Mouse (Mus musculus) thymus, postnatal 14 days (tissue): ENCODE data around the gene Dpp6.

Experiments
- DNase-seq: peaks from one replicate; pipeline ENCODE4 v3.0.0; 2021

The Dpp6 gene

GRCm38 (mm10) chr5:27075131-27075591 lies 258.2 kb downstream of the Dpp6 start:
- peak; percentile 5 for DNase-seq

GRCm38 (mm10) chr5:27076046-27076445 lies 259.0 kb downstream of the Dpp6 start:
- no peak for DNase-seq

- no peak for DNase-seq
Measured at GRCm38 (mm10) chr5:27077821-27078220, 260.8 kb downstream of the Dpp6 start.

DNA sequence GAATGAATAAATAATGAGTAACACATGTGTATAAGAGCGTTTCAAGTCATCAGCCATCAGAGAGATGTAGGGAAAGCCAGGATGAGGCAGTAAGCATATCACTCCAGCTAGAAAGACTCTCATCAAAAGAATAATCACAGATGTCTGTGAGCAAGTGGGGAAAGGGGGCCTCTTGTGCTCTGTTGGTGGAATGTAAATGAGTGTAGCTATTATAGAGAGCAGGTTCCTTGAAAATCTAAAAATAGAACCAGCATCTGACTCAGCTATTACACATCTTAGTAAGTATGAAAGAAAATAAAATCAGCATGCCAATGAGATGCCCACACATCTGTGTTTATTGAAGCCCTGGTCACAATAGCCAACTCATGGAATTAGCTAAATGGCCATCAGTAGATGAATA lies 264.3 kb downstream of the Dpp6 start:
- no peak for DNase-seq

DNA sequence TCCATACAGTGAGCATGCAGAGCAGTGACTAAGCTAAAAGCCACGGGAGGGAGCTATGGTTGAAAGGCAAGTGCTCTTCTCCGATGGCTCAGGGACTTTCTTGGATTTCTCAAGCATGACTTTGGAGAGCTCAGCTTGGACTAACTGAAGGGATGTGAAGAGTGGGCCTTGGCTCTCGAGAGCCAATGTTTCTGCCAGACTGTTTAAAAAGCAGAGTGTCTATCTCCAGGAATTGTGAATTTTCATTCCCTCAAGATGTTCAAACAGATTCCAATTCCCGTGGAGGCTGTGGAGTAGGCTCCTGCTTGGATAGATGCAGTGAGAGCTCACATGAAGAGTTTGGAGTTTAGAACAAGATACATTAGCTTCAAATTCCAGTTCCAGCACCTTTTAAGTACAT lies 266.8 kb downstream of the Dpp6 start:
- no peak for DNase-seq

GRCm38 (mm10) chr5:27108221-27108620 lies 291.2 kb downstream of the Dpp6 start:
- DNase-seq = no peak

- no peak for DNase-seq
Measured at GRCm38 (mm10) chr5:27122479-27122878, 305.5 kb downstream of the Dpp6 start.

DNA sequence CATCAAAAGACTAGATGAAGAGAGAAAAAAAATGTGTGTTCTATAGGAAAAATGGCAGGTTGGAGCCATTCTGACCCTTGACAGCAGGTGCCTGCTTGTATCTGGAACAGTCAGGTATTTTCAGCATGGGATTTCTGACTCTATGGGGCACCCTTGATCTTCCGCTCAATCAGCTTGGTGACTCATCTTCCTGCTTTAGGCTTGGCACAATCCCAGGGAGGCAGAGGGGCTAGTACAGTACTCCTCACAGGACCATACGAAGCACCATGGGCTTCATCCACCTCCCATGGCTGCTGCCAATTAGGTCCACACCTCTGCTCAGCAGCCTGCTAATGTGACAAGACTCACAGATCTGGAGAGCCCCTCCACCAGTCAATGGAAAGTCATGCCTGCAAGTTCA lies 305.9 kb downstream of the Dpp6 start:
- DNase-seq = no peak

DNA sequence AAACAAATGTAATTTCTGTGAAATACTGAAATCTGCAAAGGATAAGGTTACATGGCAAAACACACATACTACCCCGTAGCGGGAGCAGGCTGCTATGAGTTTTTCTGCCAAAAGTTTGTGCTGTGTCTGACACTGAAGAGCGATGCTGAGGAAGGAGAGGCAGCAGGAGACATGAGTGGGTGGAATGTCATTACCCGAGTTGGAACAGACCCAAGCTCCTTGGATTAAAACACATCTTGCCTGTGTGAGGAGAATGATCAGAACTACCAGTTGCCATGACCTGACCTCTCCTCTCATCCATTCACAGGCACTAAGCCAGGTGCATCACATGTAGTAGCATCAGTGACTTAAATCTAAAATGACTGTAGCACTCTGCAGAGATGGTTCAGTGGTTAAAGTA lies 309.0 kb downstream of the Dpp6 start:
- DNase-seq = no peak

- DNase-seq = no peak
Measured at GRCm38 (mm10) chr5:27133196-27133595, 316.2 kb downstream of the Dpp6 start.

GRCm38 (mm10) chr5:27134436-27135005 lies 317.5 kb downstream of the Dpp6 start:
- no peak for DNase-seq

- no peak for DNase-seq
Measured at GRCm38 (mm10) chr5:27147397-27147945, 330.5 kb downstream of the Dpp6 start.

- DNase-seq = no peak
Measured at GRCm38 (mm10) chr5:27151017-27151416, 334.0 kb downstream of the Dpp6 start.

DNA sequence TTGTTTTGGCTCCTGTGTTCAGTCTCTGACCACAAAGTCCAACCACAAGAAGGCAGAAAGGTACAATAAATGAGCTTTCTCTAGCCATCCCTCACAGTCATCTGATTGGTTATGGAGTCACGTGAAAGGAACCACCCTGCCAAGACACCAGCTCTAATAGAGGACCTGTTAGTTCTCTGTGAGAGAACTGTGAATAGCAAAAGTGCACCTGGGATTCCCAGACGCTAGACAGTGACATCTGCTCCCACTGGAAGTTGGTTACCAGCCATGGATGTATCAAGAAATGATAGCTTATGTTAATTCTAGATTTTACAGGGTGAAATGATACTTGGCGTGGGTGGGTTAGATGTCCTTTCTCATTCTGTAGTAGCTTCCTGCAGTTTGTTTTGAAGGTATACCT lies 338.7 kb downstream of the Dpp6 start:
- DNase-seq = no peak

DNA sequence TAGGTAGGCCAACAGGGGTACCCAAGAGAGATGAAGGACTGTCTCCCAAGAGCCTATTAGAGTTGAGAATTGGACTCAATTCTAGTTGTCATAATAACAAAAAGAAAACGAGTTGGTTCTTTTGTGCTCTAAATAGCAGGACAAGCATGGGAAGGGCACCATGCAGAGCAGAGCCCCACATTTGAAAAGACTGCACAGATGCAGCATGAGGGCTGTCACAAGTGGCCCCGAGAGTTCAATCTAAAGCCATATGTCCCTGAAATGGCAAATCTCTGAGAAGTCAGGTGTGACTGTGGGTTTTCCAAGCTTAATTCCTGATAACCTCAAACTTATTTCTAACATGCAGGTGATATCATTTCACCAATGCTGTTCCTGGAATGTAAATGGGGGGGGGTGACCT lies 339.4 kb downstream of the Dpp6 start:
- DNase-seq = no peak

DNA sequence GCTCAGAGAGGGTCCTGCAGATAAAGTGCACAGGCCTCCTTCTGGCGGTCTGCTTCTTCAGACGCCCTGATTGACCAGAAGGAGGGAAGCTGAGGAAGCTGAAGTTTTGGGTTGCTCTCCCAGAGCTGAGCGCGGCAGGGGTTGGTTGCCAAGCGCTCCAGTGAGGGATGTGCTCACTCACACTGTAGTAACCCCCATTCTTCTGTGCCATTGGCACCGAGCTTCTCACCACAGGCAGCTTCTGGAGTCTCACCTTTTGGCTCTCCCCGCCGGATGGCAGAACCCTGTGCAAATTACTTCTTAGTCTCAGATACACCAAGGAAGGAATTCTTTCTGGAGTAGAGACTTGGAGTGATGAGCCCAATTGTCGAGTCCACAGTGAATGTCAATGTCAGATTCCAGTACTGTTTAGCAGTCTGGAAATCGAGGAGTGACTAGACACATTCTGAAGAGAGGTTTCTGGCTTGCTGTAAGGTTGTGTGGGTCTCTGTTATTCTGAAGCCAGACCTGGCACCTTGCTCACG lies 344.2 kb downstream of the Dpp6 start:
- no peak for DNase-seq

DNA sequence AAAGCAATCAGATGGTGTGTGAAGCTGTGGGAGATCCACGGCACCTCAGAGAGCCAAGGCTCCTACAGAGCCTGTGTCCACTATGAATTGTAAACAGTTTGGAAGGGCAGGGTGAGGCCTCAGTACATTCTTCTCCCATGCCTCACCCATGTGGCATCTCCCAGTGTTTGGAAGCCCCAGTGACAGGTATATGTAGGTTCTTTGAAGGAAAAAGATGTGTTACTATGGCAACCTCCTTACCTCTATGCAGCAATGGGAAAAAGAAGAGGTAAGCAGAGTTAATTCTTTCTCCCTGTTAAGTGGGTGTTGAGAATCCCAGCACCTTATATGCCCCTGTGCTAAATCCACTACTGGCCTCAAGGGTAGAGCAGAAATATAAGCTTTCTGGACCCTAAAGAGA lies 351.5 kb downstream of the Dpp6 start:
- DNase-seq = no peak

- DNase-seq = no peak
Measured at GRCm38 (mm10) chr5:27184963-27185362, 368.0 kb downstream of the Dpp6 start.

- DNase-seq = no peak
Measured at GRCm38 (mm10) chr5:27191242-27191969, 374.4 kb downstream of the Dpp6 start.

DNA sequence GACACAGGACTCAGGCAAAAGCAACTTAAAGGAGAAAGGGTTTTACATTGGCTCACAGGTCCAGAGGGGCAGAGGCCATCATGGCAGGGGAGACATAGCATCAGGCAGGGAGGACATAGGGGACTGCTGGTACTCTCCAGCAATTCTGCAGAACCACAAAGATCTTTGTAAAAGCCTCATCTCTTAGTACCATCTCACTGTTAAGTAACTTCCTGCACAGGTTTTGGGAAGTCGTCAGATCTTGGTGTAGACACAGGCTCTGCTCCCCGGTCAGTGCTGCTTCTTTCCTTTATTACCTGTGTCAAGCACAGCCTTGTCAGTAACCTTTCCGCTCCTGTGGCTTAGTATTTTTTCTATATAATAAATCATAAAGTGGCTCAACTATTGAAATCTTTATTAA lies 377.2 kb downstream of the Dpp6 start:
- DNase-seq = no peak

DNA sequence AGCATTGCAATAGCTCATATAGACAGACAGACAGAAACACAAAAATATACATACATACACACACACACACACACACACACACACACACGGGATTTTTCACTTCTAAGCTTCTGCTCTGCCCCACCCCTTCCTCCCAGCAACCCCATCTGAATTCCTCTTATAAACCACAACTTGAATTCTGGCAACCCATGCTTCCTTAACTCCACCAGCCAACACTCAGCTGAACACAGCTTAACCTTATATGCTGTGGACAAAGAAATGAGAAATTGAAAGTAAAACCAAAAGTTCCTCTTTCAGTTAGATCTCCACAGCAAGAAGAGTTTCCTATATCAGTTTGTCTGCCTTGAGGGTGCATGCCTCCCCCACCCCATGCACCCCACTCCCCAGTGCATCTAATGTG lies 378.0 kb downstream of the Dpp6 start:
- peak; percentile 4 for DNase-seq

- no peak for DNase-seq
Measured at GRCm38 (mm10) chr5:27200581-27201341, 383.8 kb downstream of the Dpp6 start.

- no peak for DNase-seq
Measured at GRCm38 (mm10) chr5:27203131-27203530, 386.1 kb downstream of the Dpp6 start.

- DNase-seq = no peak
Measured at GRCm38 (mm10) chr5:27204721-27205120, 387.7 kb downstream of the Dpp6 start.
